Mouse (Mus musculus) forebrain, embryonic 12.5 days (tissue): ENCODE measurements around the gene Gm8082. TPM values are rescaled to one million over a fixed set of nuclear protein-coding genes. Genes with fewer than 3 reads are reported as not detected.
"Not testable (repeated sequence)": the region's sequence is repeated elsewhere in the genome, so short reads cannot be mapped to it uniquely, and the experiment has no call there.

Experiments used
- ATAC-seq: fragments of 200-750 bp; cut with Nextera tagmentation; 2 replicates; pipeline ENCODE4 v1.8.0; 2017; ENCODE audit warnings: moderate TSS enrichment; ENCODE audit not compliant: low FRiP score
- H3K27ac ChIP-seq: fragments of 300-500 bp; sonication (generic); 2 replicates; pipeline ENCODE4 v1.5.1; 2016; ENCODE audit warnings: mild to moderate bottlenecking
- H3K27me3 ChIP-seq: fragments of 300-500 bp; sonication (generic); 2 replicates; pipeline ENCODE4 v1.6.1; 2016; ENCODE audit warnings: mild to moderate bottlenecking
- H3K36me3 ChIP-seq: fragments of 300-500 bp; sonication (generic); replicated peaks from 2 replicates; pipeline ENCODE4 v1.6.1; 2016; ENCODE audit warnings: mild to moderate bottlenecking
- H3K4me1 ChIP-seq: fragments of 300-500 bp; sonication (generic); 2 replicates; pipeline ENCODE4 v1.6.1; 2016
- H3K4me2 ChIP-seq: fragments of 300-500 bp; sonication (generic); 2 replicates; pipeline ENCODE4 v1.6.1; 2016; ENCODE audit warnings: mild to moderate bottlenecking, moderate library complexity
- H3K4me3 ChIP-seq: fragments of 300-500 bp; sonication (generic); replicated peaks from 2 replicates; pipeline ENCODE4 v1.5.1; 2016; ENCODE audit warnings: mild to moderate bottlenecking
- H3K9ac ChIP-seq: fragments of 300-500 bp; sonication (generic); 2 replicates; pipeline ENCODE4 v1.6.1; 2016; ENCODE audit warnings: mild to moderate bottlenecking
- H3K9me3 ChIP-seq: fragments of 300-500 bp; sonication (generic); 2 replicates; pipeline ENCODE4 v1.6.1; 2016
- WGBS: fragments of 180-500 bp; shearing (Covaris S2); methylation state at CpG from one replicate; pipeline ENCODE4 v1.1.7; 2016; 5-methylcytosine and 5-hydroxymethylcytosine counted together
- polyA plus RNA-seq: library from polyadenylated mRNA; unstranded; fragments of >200 nt; fragmentation: Nextera tagmentation; extraction: Ambion mirVana; gene quantifications from 2 replicates; pipeline ENCODE4 v1.2.1, GENCODE M21; 2016

Gm8082 gene
- polyA plus RNA-seq, result not detected in 2 replicates

DNA sequence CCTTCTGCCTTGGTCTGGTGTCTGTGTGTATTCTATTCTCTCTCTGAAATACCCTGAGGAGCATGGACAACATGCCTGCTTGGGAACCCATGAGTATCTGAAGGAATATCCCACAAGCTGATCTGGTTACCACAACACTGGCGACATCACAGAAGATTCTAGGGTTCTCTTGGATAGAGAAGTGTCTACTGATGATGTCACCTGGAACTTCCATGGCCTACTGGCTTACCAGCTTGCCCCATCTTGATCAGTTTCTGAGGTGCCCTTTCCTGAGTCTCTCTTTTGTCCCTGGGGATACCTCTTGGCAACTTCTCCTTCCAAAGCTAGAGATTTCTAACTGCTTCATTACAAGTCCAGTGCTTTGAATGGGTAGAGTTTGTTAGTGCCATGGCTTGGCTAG lies at the start of gene Gm8082:
Gm8082 (minus strand) TSS at position 101 of the 400 bp plus-strand sequence.
- ATAC-seq, H3K4me3 ChIP-seq, H3K9me3 ChIP-seq, H3K36me3 ChIP-seq, H3K27ac ChIP-seq, H3K27me3 ChIP-seq, H3K4me2 ChIP-seq, H3K9ac ChIP-seq, H3K4me1 ChIP-seq: not testable (repeated sequence)
- WGBS, result 100% methylated on average over 1 of the region's 1 CpGs

DNA sequence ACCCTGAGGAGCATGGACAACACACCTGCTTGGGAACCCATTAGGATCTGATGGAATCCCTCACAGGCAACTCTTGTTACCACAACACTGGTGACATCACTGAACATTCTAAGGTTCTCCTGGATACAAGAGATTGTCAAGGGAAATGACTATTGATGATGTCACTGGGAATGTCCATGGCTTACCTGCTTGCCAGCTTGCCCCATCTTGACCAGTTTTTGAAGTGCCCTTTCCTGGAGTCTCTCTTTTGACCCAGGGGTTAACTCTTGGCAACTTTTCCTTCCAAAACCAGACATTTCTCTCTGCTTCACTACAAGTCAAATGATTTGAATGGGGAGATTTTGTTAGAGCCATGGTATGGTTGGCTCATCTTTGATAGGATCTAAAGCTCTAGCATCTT lies 22.1 kb upstream of the Gm8082 start, which contains the start of gene Gm10376:
Gm10376 (minus strand) TSS at position 101 of the 400 bp plus-strand sequence.
- not testable (repeated sequence) for H3K4me2 ChIP-seq, H3K4me3 ChIP-seq, H3K27ac ChIP-seq, H3K36me3 ChIP-seq, H3K9ac ChIP-seq, H3K4me1 ChIP-seq, ATAC-seq, H3K27me3 ChIP-seq, H3K9me3 ChIP-seq

Other genes starting within 250 kb of the Gm8082 start
- gene Gm3015, start 224.8 kb downstream of the Gm8082 start, polyA plus RNA-seq, result not detected in 2 replicates
- not detected in 2 replicates for gene Gm10377, start 195.6 kb downstream of the Gm8082 start, polyA plus RNA-seq
- gene Gm21977, start 140.1 kb downstream of the Gm8082 start, polyA plus RNA-seq, result not detected in 2 replicates
- gene Gm10376, start 22.0 kb upstream of the Gm8082 start, polyA plus RNA-seq, result not detected in 2 replicates
- not detected in 2 replicates for gene Gm8094, start 83.0 kb upstream of the Gm8082 start, polyA plus RNA-seq
- not detected in 2 replicates for gene Gm8104, start 107.0 kb upstream of the Gm8082 start, polyA plus RNA-seq
- gene Gm7233, start 186.2 kb upstream of the Gm8082 start, polyA plus RNA-seq, result not detected in 2 replicates
- not detected in 2 replicates for gene Gm8122, start 241.7 kb upstream of the Gm8082 start, polyA plus RNA-seq